In genomic region chr3:26834178-26835050, GRCm38 (mm10) we compare ENCODE assay signal across 9 mouse cellular contexts.
A peak's percentile ranks its signal among the peaks of the same experiment; 100 is the strongest.
DNase-seq lines count a peak whose midpoint lies in the region; ATAC-seq and TF ChIP-seq lines count a peak whose summit lies in the region.
"Had no signal": no experiment of that assay in that cellular context is flagged by ENCODE, and none has a peak within 500 bp of the region (broad histone marks: within the 10 kb centered on the region; RNA-seq: fewer than 3 reads in every experiment).

No protein-coding gene starts in this region.

- intact Hi-C loops in left cerebral cortex, postnatal 25 days (cut with DNase I): loop anchor here (5.0 kb wide), 3 partner anchors 172 to 502 kb away; partner anchors contain the start of gene Nlgn1

- H3K4me3 ChIP-seq in liver, embryonic 14.5 days (ENCODE audit: insufficient read depth in 1 of 2, low read depth in 2 of 2, low read length in 2 of 2): no peak overlapping the region
- H3K4me3 ChIP-seq in liver, embryonic 11.5 days (ENCODE audit: low read depth, low read length): no peak overlapping the region
- H3K4me3 ChIP-seq: liver, embryonic 13.5 days had no signal

- 63% methylated on average over 21 of the region's 21 CpGs for WGBS in liver, embryonic 14.5 days (ENCODE audit: insufficient replicate concordance)
- WGBS in liver, embryonic 11.5 days: 76% methylated on average over 21 of the region's 21 CpGs

- ATAC-seq in liver, embryonic 14.5 days (ENCODE audit: insufficient read depth): no peak
- ATAC-seq in liver, embryonic 11.5 days (replicated peaks; ENCODE audit: low FRiP score): no peak

- H3K4me1 ChIP-seq in liver, embryonic 14.5 days (replicated peaks; ENCODE audit: control insufficient read depth in 2 of 2, insufficient read depth in 2 of 2, low read length in 1 of 2): no peaks in the 10 kb centered on the region
- H3K4me1 ChIP-seq in liver, embryonic 11.5 days (replicated peaks; ENCODE audit: control insufficient read depth, insufficient read depth, low read length): no peaks in the 10 kb centered on the region
- H3K4me1 ChIP-seq: liver, embryonic 13.5 days had no signal

- no peaks in the 10 kb centered on the region for H3K36me3 ChIP-seq in liver, embryonic 14.5 days (replicated peaks; ENCODE audit: control insufficient read depth, insufficient read depth, low read depth)
- no peaks in the 10 kb centered on the region for H3K36me3 ChIP-seq in liver, embryonic 11.5 days (ENCODE audit: control insufficient read depth, insufficient read depth, low read length)
- H3K36me3 ChIP-seq: liver, embryonic 13.5 days had no signal

- no peak for TF ChIP-seq POLR2A in brain, embryonic 14.5 days (IDR thresholded peaks at IDR 0.05; ENCODE audit: borderline replicate concordance, extremely low read depth, insufficient read depth, insufficient read length, poor library complexity, severe bottlenecking)

- TF ChIP-seq EP300 in liver, embryonic 14.5 days (IDR thresholded peaks at IDR 0.05; ENCODE audit: low read depth): no peak

- no peaks in the 10 kb centered on the region for H3K9me3 ChIP-seq in liver, embryonic 14.5 days (ENCODE audit: control insufficient read depth, low read length)
- no peaks in the 10 kb centered on the region for H3K9me3 ChIP-seq in liver, embryonic 11.5 days (ENCODE audit: control insufficient read depth, low read length)
- H3K9me3 ChIP-seq: liver, embryonic 13.5 days had no signal

- no peak overlapping the region for H3K9ac ChIP-seq in liver, embryonic 14.5 days (replicated peaks)
- H3K9ac ChIP-seq in liver, embryonic 11.5 days (ENCODE audit: low read depth, low read length): no peak overlapping the region
- H3K9ac ChIP-seq: liver, embryonic 13.5 days had no signal

- no peaks in the 10 kb centered on the region for H3K27me3 ChIP-seq in liver, embryonic 14.5 days (ENCODE audit: control insufficient read depth, insufficient read depth, low read length)
- no peaks in the 10 kb centered on the region for H3K27me3 ChIP-seq in liver, embryonic 11.5 days (replicated peaks; ENCODE audit: control insufficient read depth, insufficient read depth, low read length)
- H3K27me3 ChIP-seq: liver, embryonic 13.5 days had no signal

- 0 out of 2 replicates have a peak, but pooled peaks have one; percentile 9 for TF ChIP-seq CTCF in liver, embryonic 14.5 days (IDR thresholded peaks at IDR 0.05; ENCODE audit: low read depth)
- TF ChIP-seq CTCF in brain, embryonic 14.5 days (IDR thresholded peaks at IDR 0.05; ENCODE audit: borderline replicate concordance, extremely low read depth, insufficient read depth, insufficient read length): peak; percentile 64; the same call in 1 of the 2 replicates

- H3K27ac ChIP-seq in liver, embryonic 14.5 days: no peak overlapping the region
- no peak overlapping the region for H3K27ac ChIP-seq in liver, embryonic 11.5 days (ENCODE audit: low read depth, low read length)
- H3K27ac ChIP-seq: liver, embryonic 13.5 days had no signal

- no peak for DNase-seq in liver, embryonic 14.5 days (ENCODE audit: low read depth in 3 of 3, low spot score in 3 of 3)
- DNase-seq in liver, embryonic 11.5 days (ENCODE audit: low spot score): no peak
- peak; percentile 85 for DNase-seq in brain, embryonic 14.5 days (ENCODE audit: low read depth)
- DNase-seq in frontal cortex, postnatal 10 days (ENCODE audit: low spot score in 2 of 2): peak; percentile 28 to 48
- peak; percentile 69 to 78 for DNase-seq in left cerebral cortex, postnatal 25 days (ENCODE audit: low spot score in 2 of 2)
- peak; percentile 67 to 74 for DNase-seq in right cerebral cortex, postnatal 10 days (ENCODE audit: low spot score in 2 of 2)
- no peak for DNase-seq in gastrocnemius, postnatal 25 days
- no peak for DNase-seq in heart, adult 9 months (ENCODE audit: low spot score in 2 of 2)
- DNase-seq: liver, embryonic 13.5 days had no signal

- H3K4me2 ChIP-seq in liver, embryonic 14.5 days (ENCODE audit: low read depth): no peak overlapping the region
- H3K4me2 ChIP-seq in liver, embryonic 11.5 days: no peak overlapping the region
- H3K4me2 ChIP-seq: liver, embryonic 13.5 days had no signal

Comparison
In these comparisons a context has a peak if more than half of its experiments do, and no peak if none do; other contexts are left out.
1. DNase-seq: peak in brain, embryonic 14.5 days (single experiment), frontal cortex, postnatal 10 days (2 of 2), left cerebral cortex, postnatal 25 days (2 of 2) and right cerebral cortex, postnatal 10 days (2 of 2); none in liver, embryonic 14.5 days (0 of 3), liver, embryonic 11.5 days (single experiment), gastrocnemius, postnatal 25 days (single experiment) and heart, adult 9 months (0 of 2).